Mouse (Mus musculus): ENCODE results near the gene Alkal2. TPM values are rescaled to one million over a fixed set of nuclear protein-coding genes. Genes with fewer than 3 reads are reported as not detected.

Alkal2 gene
- total RNA-seq, 1 experiment = not detected

- no peak for TF ChIP-seq MAFK (IDR thresholded peaks at IDR 0.05; ENCODE audit: insufficient read depth, low read depth, low read length)
- TF ChIP-seq ZC3H11A (IDR thresholded peaks at IDR 0.05; ENCODE audit: borderline replicate concordance, low read depth, low read length) = no peak
- TF ChIP-seq ZNF384 (IDR thresholded peaks at IDR 0.05; ENCODE audit: low read depth, low read length) = no peak
- no peak for TF ChIP-seq CHD2 (IDR thresholded peaks at IDR 0.05; ENCODE audit: low read depth, low read length)
- TF ChIP-seq HCFC1 (IDR thresholded peaks at IDR 0.05; ENCODE audit: borderline replicate concordance, insufficient read depth, low read length) = no peak
- in situ Hi-C loops (cut with MboI; ENCODE audit: low sequenced_read_pairs in 2 of 2, unreplicated experiment in 2 of 2) = no loop called here
- H3K27ac ChIP-seq (ENCODE audit: insufficient read depth, low read depth, low read length, poor library complexity, severe bottlenecking) = no peak overlapping the region
Measured at GRCm38 (mm10) chr12:30910860-30911259, 26.7 kb downstream of the Alkal2 start.

GRCm38 (mm10) chr12:30911261-30912047, 27.3 kb downstream of the Alkal2 start, which contains the start of the genes Acp1 and Sh3yl1:
TSS of gene Acp1 (minus strand) at chr12:30911589.
TSS of gene Sh3yl1 (plus strand) at chr12:30911668.
- H3K36me3 ChIP-seq (ENCODE audit: control insufficient read depth, insufficient read depth, low read length, poor library complexity, severe bottlenecking) = no peaks in the 10 kb centered on the region
- DNase-seq (ENCODE audit: low read depth, low spot score) = peak; percentile 77
- no peaks in the 10 kb centered on the region for H3K9me3 ChIP-seq (ENCODE audit: control insufficient read depth, insufficient read depth, low read depth, low read length)
- no peak within 1 kb of the TSS for H3K27ac ChIP-seq (ENCODE audit: insufficient read depth, low read depth, low read length, poor library complexity, severe bottlenecking)
- in situ Hi-C loops (cut with MboI; ENCODE audit: low sequenced_read_pairs in 2 of 2, unreplicated experiment in 2 of 2) = no loop called here
- TF ChIP-seq HCFC1 (IDR thresholded peaks at IDR 0.05; ENCODE audit: borderline replicate concordance, insufficient read depth, low read length) (peak; percentile 41; the same call in 1 of the 2 replicates), ZNF384 (IDR thresholded peaks at IDR 0.05; ENCODE audit: low read depth, low read length) (no peak), CHD2 (IDR thresholded peaks at IDR 0.05; ENCODE audit: low read depth, low read length) (no peak), ZC3H11A (IDR thresholded peaks at IDR 0.05; ENCODE audit: borderline replicate concordance, low read depth, low read length) (no peak)
- no peaks in the 10 kb centered on the region for H3K4me1 ChIP-seq (ENCODE audit: control insufficient read depth in 2 of 2, insufficient read depth in 2 of 2, low read length in 2 of 2, poor library complexity in 1 of 2)
- peak within 1 kb of the TSS; percentile 94 for H3K9ac ChIP-seq (ENCODE audit: insufficient read depth, low read depth, low read length, poor library complexity, severe bottlenecking)
- H3K4me3 ChIP-seq (ENCODE audit: insufficient read depth in 1 of 2, low read depth in 1 of 2, low read length in 2 of 2, poor library complexity in 1 of 2, severe bottlenecking in 1 of 2) = peak within 1 kb of the TSS; percentile 77 to 97

More at GRCm38 (mm10) chr12:30910860-30911259, 26.7 kb downstream of the Alkal2 start:
- H3K4me3 ChIP-seq (ENCODE audit: insufficient read depth in 1 of 2, low read depth in 1 of 2, low read length in 2 of 2, poor library complexity in 1 of 2, severe bottlenecking in 1 of 2) = peak overlapping the region; percentile 77 to 97
- no peaks in the 10 kb centered on the region for H3K4me1 ChIP-seq (ENCODE audit: control insufficient read depth in 2 of 2, insufficient read depth in 2 of 2, low read length in 2 of 2, poor library complexity in 1 of 2)
- H3K36me3 ChIP-seq (ENCODE audit: control insufficient read depth, insufficient read depth, low read length, poor library complexity, severe bottlenecking) = no peaks in the 10 kb centered on the region
- no peaks in the 10 kb centered on the region for H3K9me3 ChIP-seq (ENCODE audit: control insufficient read depth, insufficient read depth, low read depth, low read length)
- H3K9ac ChIP-seq (ENCODE audit: insufficient read depth, low read depth, low read length, poor library complexity, severe bottlenecking) = peak overlapping the region; percentile 94
- no peak for DNase-seq (ENCODE audit: low read depth, low spot score)

GRCm38 (mm10) chr12:30912048-30912381, 27.9 kb downstream of the Alkal2 start:
- TF ChIP-seq ZNF384 (IDR thresholded peaks at IDR 0.05; ENCODE audit: low read depth, low read length) = no peak
- TF ChIP-seq HCFC1 (IDR thresholded peaks at IDR 0.05; ENCODE audit: borderline replicate concordance, insufficient read depth, low read length) = no peak
- TF ChIP-seq ZC3H11A (IDR thresholded peaks at IDR 0.05; ENCODE audit: borderline replicate concordance, low read depth, low read length) = no peak
- no peak for TF ChIP-seq MAFK (IDR thresholded peaks at IDR 0.05; ENCODE audit: insufficient read depth, low read depth, low read length)
- TF ChIP-seq CHD2 (IDR thresholded peaks at IDR 0.05; ENCODE audit: low read depth, low read length) = no peak

GRCm38 (mm10) chr12:30912840-30913239, 28.7 kb downstream of the Alkal2 start:
- H3K9ac ChIP-seq (ENCODE audit: insufficient read depth, low read depth, low read length, poor library complexity, severe bottlenecking) = no peak overlapping the region
- no peaks in the 10 kb centered on the region for H3K36me3 ChIP-seq (ENCODE audit: control insufficient read depth, insufficient read depth, low read length, poor library complexity, severe bottlenecking)
- in situ Hi-C loops (cut with MboI; ENCODE audit: low sequenced_read_pairs in 2 of 2, unreplicated experiment in 2 of 2) = no loop called here
- H3K9me3 ChIP-seq (ENCODE audit: control insufficient read depth, insufficient read depth, low read depth, low read length) = no peaks in the 10 kb centered on the region
- TF ChIP-seq HCFC1 (IDR thresholded peaks at IDR 0.05; ENCODE audit: borderline replicate concordance, insufficient read depth, low read length) (no peak), CHD2 (IDR thresholded peaks at IDR 0.05; ENCODE audit: low read depth, low read length) (no peak), ZC3H11A (IDR thresholded peaks at IDR 0.05; ENCODE audit: borderline replicate concordance, low read depth, low read length) (no peak), MAFK (IDR thresholded peaks at IDR 0.05; ENCODE audit: insufficient read depth, low read depth, low read length) (no peak), ZNF384 (IDR thresholded peaks at IDR 0.05; ENCODE audit: low read depth, low read length) (no peak)
- H3K4me1 ChIP-seq (ENCODE audit: control insufficient read depth in 2 of 2, insufficient read depth in 2 of 2, low read length in 2 of 2, poor library complexity in 1 of 2) = no peaks in the 10 kb centered on the region
- no peak for DNase-seq (ENCODE audit: low read depth, low spot score)
- H3K27ac ChIP-seq (ENCODE audit: insufficient read depth, low read depth, low read length, poor library complexity, severe bottlenecking) = no peak overlapping the region
- H3K4me3 ChIP-seq (ENCODE audit: insufficient read depth in 1 of 2, low read depth in 1 of 2, low read length in 2 of 2, poor library complexity in 1 of 2, severe bottlenecking in 1 of 2) = no peak overlapping the region

More at GRCm38 (mm10) chr12:30912048-30912381, 27.9 kb downstream of the Alkal2 start:
- no peaks in the 10 kb centered on the region for H3K4me1 ChIP-seq (ENCODE audit: control insufficient read depth in 2 of 2, insufficient read depth in 2 of 2, low read length in 2 of 2, poor library complexity in 1 of 2)
- H3K9ac ChIP-seq (ENCODE audit: insufficient read depth, low read depth, low read length, poor library complexity, severe bottlenecking) = peak overlapping the region; percentile 60
- H3K27ac ChIP-seq (ENCODE audit: insufficient read depth, low read depth, low read length, poor library complexity, severe bottlenecking) = no peak overlapping the region
- H3K36me3 ChIP-seq (ENCODE audit: control insufficient read depth, insufficient read depth, low read length, poor library complexity, severe bottlenecking) = no peaks in the 10 kb centered on the region
- no peaks in the 10 kb centered on the region for H3K9me3 ChIP-seq (ENCODE audit: control insufficient read depth, insufficient read depth, low read depth, low read length)
- in situ Hi-C loops (cut with MboI; ENCODE audit: low sequenced_read_pairs in 2 of 2, unreplicated experiment in 2 of 2) = no loop called here
- peak overlapping the region; percentile 77 to 97 for H3K4me3 ChIP-seq (ENCODE audit: insufficient read depth in 1 of 2, low read depth in 1 of 2, low read length in 2 of 2, poor library complexity in 1 of 2, severe bottlenecking in 1 of 2)
- DNase-seq (ENCODE audit: low read depth, low spot score) = no peak

Measured in ES-E14 (cell line).